Mouse (Mus musculus) forebrain, embryonic 10.5 days (tissue): ENCODE data around the gene Flnb. TPM values are rescaled to one million over a fixed set of nuclear protein-coding genes. Genes with fewer than 3 reads are reported as not detected.

Source experiments
- DNase-seq: peaks from one replicate; pipeline ENCODE4 v3.0.0-alpha.2; 2017; ENCODE audit warnings: low spot score; ENCODE audit errors: extremely low spot score
- H3K27ac ChIP-seq: fragments of 300-500 bp; sonication (generic); 2 replicates; pipeline ENCODE4 v1.5.1; 2016; ENCODE audit warnings: mild to moderate bottlenecking
- H3K27me3 ChIP-seq: fragments of 300-500 bp; sonication (generic); 2 replicates; pipeline ENCODE4 v1.6.1; 2016; ENCODE audit warnings: mild to moderate bottlenecking; ENCODE audit not compliant: poor library complexity, severe bottlenecking
- H3K36me3 ChIP-seq: fragments of 300-500 bp; sonication (generic); replicated peaks from 2 replicates; pipeline ENCODE4 v1.6.1; 2016; ENCODE audit warnings: mild to moderate bottlenecking, moderate library complexity
- H3K4me1 ChIP-seq: fragments of 300-500 bp; sonication (generic); 2 replicates; pipeline ENCODE4 v1.6.1; 2016
- H3K4me3 ChIP-seq: fragments of 300-500 bp; sonication (generic); 2 replicates; pipeline ENCODE4 v1.5.1; 2016; ENCODE audit warnings: mild to moderate bottlenecking, moderate library complexity
- H3K9me3 ChIP-seq: fragments of 300-500 bp; sonication (generic); 2 replicates; pipeline ENCODE4 v1.6.1; 2016; ENCODE audit warnings: mild to moderate bottlenecking, moderate library complexity
- WGBS: fragments of 180-500 bp; shearing (Covaris S2); methylation state at CpG from one replicate; pipeline ENCODE4 v1.1.7; 2016; 5-methylcytosine and 5-hydroxymethylcytosine counted together
- polyA plus RNA-seq: library from polyadenylated mRNA; unstranded; fragments of >200 nt; fragmentation: Nextera tagmentation; extraction: Ambion mirVana; gene quantifications from 2 replicates; pipeline ENCODE4 v1.2.1, GENCODE M21; 2016

The Flnb gene
- 22.9 and 24.2 TPM in 2 replicates for polyA plus RNA-seq

- 1% methylated on average over 49 of the region's 49 CpGs for WGBS
- H3K36me3 ChIP-seq, result peaks cover 6% of the 10 kb centered on the region
- no peaks in the 10 kb centered on the region for H3K9me3 ChIP-seq
- H3K27me3 ChIP-seq, result no peaks in the 10 kb centered on the region
- H3K4me1 ChIP-seq, result peaks cover 52% of the 10 kb centered on the region
- H3K4me3 ChIP-seq, result peak within 1 kb of the TSS; percentile 78
- H3K27ac ChIP-seq, result peak within 1 kb of the TSS; percentile 89
- peak; percentile 94 for DNase-seq
Observed at GRCm38 (mm10) chr14:7817770-7818462, at the start of gene Flnb. Gene Flnb (plus strand): TSS chr14:7817957.

GRCm38 (mm10) chr14:7773714-7774389 is 43.9 kb upstream of the Flnb start:
- H3K9me3 ChIP-seq, result no peaks in the 10 kb centered on the region
- H3K36me3 ChIP-seq, result no peaks in the 10 kb centered on the region
- DNase-seq, result peak; percentile 38
- WGBS, result 48% methylated on average over 24 of the region's 24 CpGs
- no peaks in the 10 kb centered on the region; the same call in 1 of the 2 replicates for H3K4me1 ChIP-seq
- H3K4me3 ChIP-seq, result peak overlapping the region; percentile 50
- no peaks in the 10 kb centered on the region for H3K27me3 ChIP-seq
- H3K27ac ChIP-seq, result peak overlapping the region; percentile 57

GRCm38 (mm10) chr14:7786073-7786472 is 31.7 kb upstream of the Flnb start:
- WGBS, result 53% methylated on average over 13 of the region's 13 CpGs
- no peak for DNase-seq
- H3K9me3 ChIP-seq, result no peaks in the 10 kb centered on the region

GRCm38 (mm10) chr14:7789266-7790030 is 28.3 kb upstream of the Flnb start:
- WGBS, result 87% methylated on average over 7 of the region's 7 CpGs
- DNase-seq, result no peak

More at GRCm38 (mm10) chr14:7786073-7786472, 31.7 kb upstream of the Flnb start:
- Histone ChIP-seq H3K4me1 (peaks cover 2% of the 10 kb centered on the region), H3K4me3 (no peak overlapping the region), H3K27me3 (peaks cover 2% of the 10 kb centered on the region; the same call in 1 of the 2 replicates), H3K36me3 (no peaks in the 10 kb centered on the region), H3K27ac (no peak overlapping the region)

GRCm38 (mm10) chr14:7791061-7791531 is 26.7 kb upstream of the Flnb start:
- H3K36me3 ChIP-seq, result no peaks in the 10 kb centered on the region
- H3K27ac ChIP-seq, result peak overlapping the region; percentile 56
- H3K4me3 ChIP-seq, result peak overlapping the region; percentile 57
- H3K4me1 ChIP-seq, result peaks cover 13% of the 10 kb centered on the region
- H3K9me3 ChIP-seq, result no peaks in the 10 kb centered on the region
- 13% methylated on average over 19 of the region's 19 CpGs for WGBS
- peaks cover 18% of the 10 kb centered on the region for H3K27me3 ChIP-seq
- DNase-seq, result no peak

More at GRCm38 (mm10) chr14:7789266-7790030, 28.3 kb upstream of the Flnb start:
- H3K4me1 ChIP-seq, result peaks cover 13% of the 10 kb centered on the region
- no peak overlapping the region for H3K4me3 ChIP-seq
- H3K27ac ChIP-seq, result no peak overlapping the region
- H3K36me3 ChIP-seq, result no peaks in the 10 kb centered on the region
- H3K9me3 ChIP-seq, result no peaks in the 10 kb centered on the region
- peaks cover 18% of the 10 kb centered on the region for H3K27me3 ChIP-seq

GRCm38 (mm10) chr14:7791532-7792159 is 26.1 kb upstream of the Flnb start, which contains the start of gene Gm26661:
Gene Gm26661 (plus strand): TSS chr14:7791587.
- Histone ChIP-seq H3K27me3 (peaks cover 18% of the 10 kb centered on the region), H3K9me3 (no peaks in the 10 kb centered on the region), H3K4me3 (peak within 1 kb of the TSS; percentile 57), H3K27ac (peak within 1 kb of the TSS; percentile 56), H3K4me1 (peaks cover 13% of the 10 kb centered on the region), H3K36me3 (no peaks in the 10 kb centered on the region)
- WGBS, result 2% methylated on average over 30 of the region's 30 CpGs
- peak; percentile 64 for DNase-seq

GRCm38 (mm10) chr14:7795961-7796360 is 21.8 kb upstream of the Flnb start:
- Histone ChIP-seq H3K36me3 (no peaks in the 10 kb centered on the region), H3K9me3 (peaks cover 5% of the 10 kb centered on the region; the same call in 1 of the 2 replicates), H3K4me3 (no peak overlapping the region), H3K4me1 (peaks cover 12% of the 10 kb centered on the region), H3K27ac (no peak overlapping the region), H3K27me3 (peaks cover 17% of the 10 kb centered on the region)
- WGBS, result 83% methylated on average over 4 of the region's 4 CpGs
- no peak for DNase-seq

GRCm38 (mm10) chr14:7800611-7801010 is 17.1 kb upstream of the Flnb start:
- H3K9me3 ChIP-seq, result peaks cover 7% of the 10 kb centered on the region; the same call in 1 of the 2 replicates
- H3K27ac ChIP-seq, result no peak overlapping the region
- no peak overlapping the region for H3K4me3 ChIP-seq
- H3K36me3 ChIP-seq, result no peaks in the 10 kb centered on the region
- peaks cover 6% of the 10 kb centered on the region for H3K4me1 ChIP-seq
- DNase-seq, result no peak
- H3K27me3 ChIP-seq, result no peaks in the 10 kb centered on the region

- DNase-seq, result no peak
- Histone ChIP-seq H3K27ac (no peak overlapping the region), H3K9me3 (peaks cover 7% of the 10 kb centered on the region; the same call in 1 of the 2 replicates), H3K27me3 (no peaks in the 10 kb centered on the region), H3K4me3 (no peak overlapping the region), H3K36me3 (no peaks in the 10 kb centered on the region), H3K4me1 (peaks cover 6% of the 10 kb centered on the region)
- 9% methylated on average over 4 of the region's 4 CpGs for WGBS
Observed at GRCm38 (mm10) chr14:7801831-7802230, 15.9 kb upstream of the Flnb start.

- DNase-seq, result no peak
- 75% methylated on average over 4 of the region's 4 CpGs for WGBS
- Histone ChIP-seq H3K27me3 (no peaks in the 10 kb centered on the region), H3K9me3 (peaks cover 7% of the 10 kb centered on the region; the same call in 1 of the 2 replicates), H3K36me3 (no peaks in the 10 kb centered on the region), H3K4me1 (peaks cover 6% of the 10 kb centered on the region), H3K27ac (no peak overlapping the region), H3K4me3 (no peak overlapping the region)
Observed at GRCm38 (mm10) chr14:7803874-7804557, 13.7 kb upstream of the Flnb start.

GRCm38 (mm10) chr14:7804558-7804905 is 13.2 kb upstream of the Flnb start:
- no peak for DNase-seq
- H3K4me3 ChIP-seq, result no peak overlapping the region
- H3K4me1 ChIP-seq, result peaks cover 6% of the 10 kb centered on the region
- H3K27ac ChIP-seq, result no peak overlapping the region
- no peaks in the 10 kb centered on the region for H3K27me3 ChIP-seq
- no peaks in the 10 kb centered on the region for H3K36me3 ChIP-seq
- 96% methylated on average over 2 of the region's 2 CpGs for WGBS
- H3K9me3 ChIP-seq, result peaks cover 7% of the 10 kb centered on the region; the same call in 1 of the 2 replicates

GRCm38 (mm10) chr14:7807711-7808110 is 10.0 kb upstream of the Flnb start:
- H3K4me3 ChIP-seq, result no peak overlapping the region
- no peaks in the 10 kb centered on the region for H3K27me3 ChIP-seq
- no peak for DNase-seq
- H3K27ac ChIP-seq, result no peak overlapping the region
- H3K4me1 ChIP-seq, result peaks cover 6% of the 10 kb centered on the region
- WGBS, result 77% methylated on average over 4 of the region's 4 CpGs
- H3K36me3 ChIP-seq, result no peaks in the 10 kb centered on the region
- peaks cover 3% of the 10 kb centered on the region; the same call in 1 of the 2 replicates for H3K9me3 ChIP-seq
